Mouse (Mus musculus): ENCODE data around the gene Marveld2. TPM values are rescaled to one million over a fixed set of nuclear protein-coding genes. Genes with fewer than 3 reads are reported as not detected.

Marveld2 gene
- total RNA-seq, 2 experiments from 2014 or later, result 0.51 to 0.64 TPM

GRCm38 (mm10) chr13:100612903-100613302 is 3.9 kb downstream of the Marveld2 start:
- Histone ChIP-seq H3K4me3 (no peak overlapping the region), H3K27ac (no peak overlapping the region)
- no peak for DNase-seq
- intact Hi-C loops (cut with DNase I), result loop anchor here (10.0 kb wide), 1 partner anchor 118 kb away; the partner anchor contains the start of gene Gtf2h2
- peak; percentile 11; the same call in 1 of the 2 replicates for TF ChIP-seq CTCF (IDR thresholded peaks at IDR 0.05)

GRCm38 (mm10) chr13:100612251-100612650 is 4.5 kb downstream of the Marveld2 start:
- intact Hi-C loops (cut with DNase I), result loop anchor here (10.0 kb wide), 1 partner anchor 117 kb away; the partner anchor contains the start of gene Gtf2h2
- H3K4me3 ChIP-seq, result no peak overlapping the region
- no peak for DNase-seq
- H3K27ac ChIP-seq, result no peak overlapping the region
- TF ChIP-seq CTCF (IDR thresholded peaks at IDR 0.05), result no peak

- intact Hi-C loops (cut with DNase I), result loop anchor here (10.0 kb wide), 1 partner anchor 116 kb away; the partner anchor contains the start of gene Gtf2h2
- DNase-seq, result no peak
These were observed 5.5 kb downstream of the Marveld2 start for GRCm38 (mm10) chr13:100611266-100611665.

GRCm38 (mm10) chr13:100607756-100608155 is 9.0 kb downstream of the Marveld2 start:
- Histone ChIP-seq H3K4me3 (no peak overlapping the region), H3K27ac (no peak overlapping the region)
- intact Hi-C loops (cut with DNase I), result no loop called here
- DNase-seq, result no peak
- 0 out of 2 replicates have a peak, but pooled peaks have one; percentile 7 for TF ChIP-seq CTCF (IDR thresholded peaks at IDR 0.05)

More at GRCm38 (mm10) chr13:100611266-100611665, 5.5 kb downstream of the Marveld2 start:
- no peak for TF ChIP-seq CTCF (IDR thresholded peaks at IDR 0.05)
- Histone ChIP-seq H3K4me3 (no peak overlapping the region), H3K27ac (no peak overlapping the region)

- DNase-seq, result no peak
- no peak overlapping the region for H3K27ac ChIP-seq
- H3K4me3 ChIP-seq, result no peak overlapping the region
- TF ChIP-seq CTCF (IDR thresholded peaks at IDR 0.05), result no peak
- intact Hi-C loops (cut with DNase I), result no loop called here
These were observed 10.9 kb downstream of the Marveld2 start for GRCm38 (mm10) chr13:100605845-100606244.

GRCm38 (mm10) chr13:100603738-100604095 is 13.1 kb downstream of the Marveld2 start:
- no peak for TF ChIP-seq CTCF (IDR thresholded peaks at IDR 0.05)
- H3K27ac ChIP-seq, result no peak overlapping the region
- no peak for DNase-seq
- intact Hi-C loops (cut with DNase I), result no loop called here
- no peak overlapping the region for H3K4me3 ChIP-seq

- no peak overlapping the region for H3K4me3 ChIP-seq
- intact Hi-C loops (cut with DNase I), result no loop called here
- no peak for DNase-seq
- H3K27ac ChIP-seq, result no peak overlapping the region
- TF ChIP-seq CTCF (IDR thresholded peaks at IDR 0.05), result no peak
These were observed 13.6 kb downstream of the Marveld2 start for GRCm38 (mm10) chr13:100603031-100603737.

GRCm38 (mm10) chr13:100602239-100602902 is 14.4 kb downstream of the Marveld2 start:
- no peak overlapping the region for H3K27ac ChIP-seq
- no peak for TF ChIP-seq CTCF (IDR thresholded peaks at IDR 0.05)
- intact Hi-C loops (cut with DNase I), result no loop called here
- H3K4me3 ChIP-seq, result no peak overlapping the region
- no peak for DNase-seq

GRCm38 (mm10) chr13:100601034-100601433 is 15.7 kb downstream of the Marveld2 start:
- no peak for DNase-seq
- Histone ChIP-seq H3K4me3 (peak overlapping the region; percentile 27), H3K27ac (no peak overlapping the region)
- no peak for TF ChIP-seq CTCF (IDR thresholded peaks at IDR 0.05)
- intact Hi-C loops (cut with DNase I), result no loop called here

GRCm38 (mm10) chr13:100600317-100600716 is 16.5 kb downstream of the Marveld2 start:
- DNase-seq, result no peak
- H3K27ac ChIP-seq, result peak overlapping the region; percentile 31; the same call in 1 of the 2 replicates
- peak overlapping the region; percentile 27 for H3K4me3 ChIP-seq
- intact Hi-C loops (cut with DNase I), result no loop called here
- TF ChIP-seq CTCF (IDR thresholded peaks at IDR 0.05), result no peak

GRCm38 (mm10) chr13:100597284-100597683 is 19.5 kb downstream of the Marveld2 start:
- no peak overlapping the region for H3K4me3 ChIP-seq
- H3K27ac ChIP-seq, result no peak overlapping the region
- TF ChIP-seq CTCF (IDR thresholded peaks at IDR 0.05), result no peak
- no peak for DNase-seq
- intact Hi-C loops (cut with DNase I), result no loop called here

GRCm38 (mm10) chr13:100595552-100595885 is 21.3 kb downstream of the Marveld2 start:
- intact Hi-C loops (cut with DNase I), result no loop called here
- Histone ChIP-seq H3K27ac (no peak overlapping the region), H3K4me3 (no peak overlapping the region)
- no peak for TF ChIP-seq CTCF (IDR thresholded peaks at IDR 0.05)
- DNase-seq, result no peak

- no peak overlapping the region; the same call in 1 of the 2 replicates for H3K4me3 ChIP-seq
- peak overlapping the region; percentile 82 for H3K27ac ChIP-seq
- TF ChIP-seq CTCF (IDR thresholded peaks at IDR 0.05), result no peak
- no peak for DNase-seq
- intact Hi-C loops (cut with DNase I), result no loop called here
These were observed 21.8 kb downstream of the Marveld2 start for GRCm38 (mm10) chr13:100594838-100595551.
